Mouse (Mus musculus): ENCODE results near the gene Zdhhc18. TPM values are rescaled to one million over a fixed set of nuclear protein-coding genes. Genes with fewer than 3 reads are reported as not detected.

The Zdhhc18 gene
- total RNA-seq, 2 experiments from 2014 or later, result 12.5 to 12.9 TPM

GRCm38 (mm10) chr4:133569291-133570065, 80.5 kb downstream of the Zdhhc18 start:
- ATAC-seq (replicated peaks; ENCODE audit: poor library complexity, severe bottlenecking), result no peak

GRCm38 (mm10) chr4:133567251-133567650, 82.7 kb downstream of the Zdhhc18 start:
- ATAC-seq (replicated peaks; ENCODE audit: poor library complexity, severe bottlenecking), result no peak

- peak; percentile 87 for ATAC-seq (replicated peaks; ENCODE audit: poor library complexity, severe bottlenecking)
Observed at GRCm38 (mm10) chr4:133563123-133563571, 86.8 kb downstream of the Zdhhc18 start.

GRCm38 (mm10) chr4:133561622-133562021, 88.3 kb downstream of the Zdhhc18 start:
- no peak for ATAC-seq (replicated peaks; ENCODE audit: poor library complexity, severe bottlenecking)

GRCm38 (mm10) chr4:133559846-133560245, 90.1 kb downstream of the Zdhhc18 start:
- ATAC-seq (replicated peaks; ENCODE audit: poor library complexity, severe bottlenecking), result no peak

GRCm38 (mm10) chr4:133557041-133557717, 92.8 kb downstream of the Zdhhc18 start:
- no peak for ATAC-seq (replicated peaks; ENCODE audit: poor library complexity, severe bottlenecking)

Other genes with a start within 250 kb of the Zdhhc18 start
- not detected in 2 replicates for gene Tent5b, start 170.0 kb downstream of the Zdhhc18 start, total RNA-seq (2014; fragmentation: Nextera tagmentation)
- not detected in 2 replicates for gene Tent5b, start 170.0 kb downstream of the Zdhhc18 start, total RNA-seq (2017)
- gene Trnp1, start 151.6 kb downstream of the Zdhhc18 start, total RNA-seq (2014; fragmentation: Nextera tagmentation), result not detected in 2 replicates
- not detected in 2 replicates for gene Trnp1, start 151.6 kb downstream of the Zdhhc18 start, total RNA-seq (2017)
- 0.32 TPM in 1 of 2 replicates, not detected in the other for gene Kdf1, start 131.2 kb downstream of the Zdhhc18 start, total RNA-seq (2014; fragmentation: Nextera tagmentation)
- not detected in 2 replicates for gene Kdf1, start 131.2 kb downstream of the Zdhhc18 start, total RNA-seq (2017)
- 246 and 253 TPM in 2 replicates for gene Nudc, start 104.2 kb downstream of the Zdhhc18 start, total RNA-seq (2014; fragmentation: Nextera tagmentation)
- gene Nudc, start 104.2 kb downstream of the Zdhhc18 start, total RNA-seq (2017), result 262 and 283 TPM in 2 replicates
- gene Nr0b2, start 96.8 kb downstream of the Zdhhc18 start, total RNA-seq (2014; fragmentation: Nextera tagmentation), result 4.0 and 6.4 TPM in 2 replicates
- 1.4 and 2.0 TPM in 2 replicates for gene Nr0b2, start 96.8 kb downstream of the Zdhhc18 start, total RNA-seq (2017)
- 4.2 and 17.8 TPM in 2 replicates for gene Gpatch3, start 75.4 kb downstream of the Zdhhc18 start, total RNA-seq (2014; fragmentation: Nextera tagmentation)
- 18.3 and 23.7 TPM in 2 replicates for gene Gpatch3, start 75.4 kb downstream of the Zdhhc18 start, total RNA-seq (2017)
- 11.5 and 16.2 TPM in 2 replicates for gene Gpn2, start 65.8 kb downstream of the Zdhhc18 start, total RNA-seq (2014; fragmentation: Nextera tagmentation)
- gene Gpn2, start 65.8 kb downstream of the Zdhhc18 start, total RNA-seq (2017), result 21.3 and 27.2 TPM in 2 replicates
- 2.8 and 3.1 TPM in 2 replicates for gene Sfn, start 48.0 kb downstream of the Zdhhc18 start, total RNA-seq (2014; fragmentation: Nextera tagmentation)
- 3.6 and 4.3 TPM in 2 replicates for gene Sfn, start 48.0 kb downstream of the Zdhhc18 start, total RNA-seq (2017)
- gene Pigv, start 22.5 kb upstream of the Zdhhc18 start, total RNA-seq (2014; fragmentation: Nextera tagmentation), result 8.7 and 11.5 TPM in 2 replicates
- 6.6 and 8.1 TPM in 2 replicates for gene Pigv, start 22.5 kb upstream of the Zdhhc18 start, total RNA-seq (2017)
- gene Arid1a, start 106.6 kb upstream of the Zdhhc18 start, total RNA-seq (2014; fragmentation: Nextera tagmentation), result 125 and 153 TPM in 2 replicates
- 26.6 and 33.2 TPM in 2 replicates for gene Arid1a, start 106.6 kb upstream of the Zdhhc18 start, total RNA-seq (2017)
- gene Rps6ka1, start 237.6 kb upstream of the Zdhhc18 start, total RNA-seq (2014; fragmentation: Nextera tagmentation), result 172 and 174 TPM in 2 replicates
- gene Rps6ka1, start 237.6 kb upstream of the Zdhhc18 start, total RNA-seq (2017), result 148 and 151 TPM in 2 replicates